Mouse (Mus musculus) bone marrow, adult 2 months (tissue): ENCODE data around the gene Zfp704.

Experiments
- CTCF ChIP-seq: fragments of 200-500 bp; IDR thresholded peaks from 2 replicates; pipeline ENCODE4 v1.5.1; 2011; ENCODE audit warnings: low read length, control low read depth; ENCODE audit not compliant: control insufficient read depth, insufficient read depth
- POLR2A ChIP-seq: fragments of 200-500 bp; IDR thresholded peaks from 2 replicates; pipeline ENCODE4 v1.6.1; 2011; ENCODE audit warnings: low read depth, mild to moderate bottlenecking, control low read depth, low read length, borderline replicate concordance; ENCODE audit not compliant: control insufficient read depth

GRCm38 (mm10) chr3:9549815-9550214 lies 60.1 kb downstream of the Zfp704 start:
- TF ChIP-seq CTCF (no peak), POLR2A (no peak)
